Mouse (Mus musculus) thymus, adult 2 months (tissue): ENCODE measurements around the gene Ppp1r15b. TPM values are rescaled to one million over a fixed set of nuclear protein-coding genes. Genes with fewer than 3 reads are reported as not detected.
A peak's percentile ranks its signal among the peaks of the same experiment; 100 is the strongest.

Source experiments
- DNase-seq: peaks from one replicate; pipeline ENCODE4 v3.0.0; 2021
- H3K27ac ChIP-seq: fragments of 200-500 bp; 2 replicates; pipeline ENCODE4 v1.5.1; 2012; ENCODE audit warnings: low read length, control low read depth; ENCODE audit not compliant: control insufficient read depth, insufficient read depth
- H3K27me3 ChIP-seq: fragments of 200-500 bp; 2 replicates; pipeline ENCODE4 v1.6.1; 2012; ENCODE audit warnings: mild to moderate bottlenecking, low read length, moderate library complexity, mixed read lengths; ENCODE audit not compliant: control insufficient read depth, insufficient read depth
- H3K36me3 ChIP-seq: fragments of 200-500 bp; 2 replicates; pipeline ENCODE4 v1.6.1; 2012; ENCODE audit warnings: mild to moderate bottlenecking, low read length, moderate library complexity; ENCODE audit not compliant: control insufficient read depth, insufficient read depth
- H3K4me1 ChIP-seq: fragments of 200-500 bp; replicated peaks from 2 replicates; pipeline ENCODE4 v1.6.1; 2012; ENCODE audit warnings: low read length; ENCODE audit not compliant: control insufficient read depth, insufficient read depth
- H3K4me3 ChIP-seq: fragments of 200-500 bp; 2 replicates; pipeline ENCODE4 v1.5.1; 2012; ENCODE audit warnings: mild to moderate bottlenecking, low read length, control low read depth, moderate library complexity; ENCODE audit not compliant: control insufficient read depth, insufficient read depth
- CTCF ChIP-seq: fragments of 200-500 bp; IDR thresholded peaks from 2 replicates; pipeline ENCODE4 v1.5.1; 2012; ENCODE audit warnings: mild to moderate bottlenecking, control low read depth, low read length, moderate library complexity, borderline replicate concordance; ENCODE audit not compliant: control insufficient read depth, poor library complexity, insufficient read depth; ENCODE audit errors: extremely low read depth
- POLR2A ChIP-seq: fragments of 200-500 bp; IDR thresholded peaks from 2 replicates; pipeline ENCODE4 v1.6.1; 2012; ENCODE audit warnings: mild to moderate bottlenecking, low read length, control low read depth, moderate library complexity; ENCODE audit not compliant: control insufficient read depth, poor library complexity, insufficient read depth; ENCODE audit errors: extremely low read depth
- WGBS: fragments of 180-500 bp; shearing (Covaris S2); methylation state at CpG from one replicate; pipeline ENCODE4 v1.1.7; 2018; 5-methylcytosine and 5-hydroxymethylcytosine counted together
- polyA plus RNA-seq: library from polyadenylated mRNA; depleted of rRNA; stranded (reverse); fragments of >200 nt; gene quantifications from 2 replicates; pipeline ENCODE4 v1.2.3, GENCODE M21; 2012

Ppp1r15b gene
- polyA plus RNA-seq, 1 experiment: 45.8 TPM

DNA sequence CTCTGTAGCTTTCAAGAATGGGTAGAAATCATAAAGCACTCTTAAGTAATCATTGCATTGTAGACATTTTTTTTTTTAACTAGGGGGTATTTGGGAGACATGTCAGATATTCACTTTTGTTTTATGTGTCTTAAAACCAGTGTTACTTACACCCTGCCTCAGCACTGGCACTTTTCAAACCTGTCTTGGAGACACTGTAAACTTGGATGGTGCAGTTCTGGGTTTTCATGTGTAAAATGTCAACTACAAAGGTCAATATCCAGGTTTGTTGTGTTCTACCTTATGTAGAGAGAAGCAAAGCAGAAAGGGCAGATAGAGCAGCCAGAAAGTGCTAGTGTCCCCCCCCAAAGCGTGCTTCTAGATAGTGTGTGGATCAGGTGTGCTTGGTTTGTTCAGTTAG is 7.5 kb downstream of the Ppp1r15b start:
- peaks cover 3% of the 10 kb centered on the region; the same call in 1 of the 2 replicates for H3K4me1 ChIP-seq
- peaks cover 52% of the 10 kb centered on the region for H3K36me3 ChIP-seq
- no peak for DNase-seq
- H3K27me3 ChIP-seq: no peaks in the 10 kb centered on the region
- TF ChIP-seq POLR2A (no peak), CTCF (no peak)
- WGBS: 64% methylated on average over 1 of the region's 1 CpGs
- H3K27ac ChIP-seq: no peak overlapping the region
- no peak overlapping the region for H3K4me3 ChIP-seq

DNA sequence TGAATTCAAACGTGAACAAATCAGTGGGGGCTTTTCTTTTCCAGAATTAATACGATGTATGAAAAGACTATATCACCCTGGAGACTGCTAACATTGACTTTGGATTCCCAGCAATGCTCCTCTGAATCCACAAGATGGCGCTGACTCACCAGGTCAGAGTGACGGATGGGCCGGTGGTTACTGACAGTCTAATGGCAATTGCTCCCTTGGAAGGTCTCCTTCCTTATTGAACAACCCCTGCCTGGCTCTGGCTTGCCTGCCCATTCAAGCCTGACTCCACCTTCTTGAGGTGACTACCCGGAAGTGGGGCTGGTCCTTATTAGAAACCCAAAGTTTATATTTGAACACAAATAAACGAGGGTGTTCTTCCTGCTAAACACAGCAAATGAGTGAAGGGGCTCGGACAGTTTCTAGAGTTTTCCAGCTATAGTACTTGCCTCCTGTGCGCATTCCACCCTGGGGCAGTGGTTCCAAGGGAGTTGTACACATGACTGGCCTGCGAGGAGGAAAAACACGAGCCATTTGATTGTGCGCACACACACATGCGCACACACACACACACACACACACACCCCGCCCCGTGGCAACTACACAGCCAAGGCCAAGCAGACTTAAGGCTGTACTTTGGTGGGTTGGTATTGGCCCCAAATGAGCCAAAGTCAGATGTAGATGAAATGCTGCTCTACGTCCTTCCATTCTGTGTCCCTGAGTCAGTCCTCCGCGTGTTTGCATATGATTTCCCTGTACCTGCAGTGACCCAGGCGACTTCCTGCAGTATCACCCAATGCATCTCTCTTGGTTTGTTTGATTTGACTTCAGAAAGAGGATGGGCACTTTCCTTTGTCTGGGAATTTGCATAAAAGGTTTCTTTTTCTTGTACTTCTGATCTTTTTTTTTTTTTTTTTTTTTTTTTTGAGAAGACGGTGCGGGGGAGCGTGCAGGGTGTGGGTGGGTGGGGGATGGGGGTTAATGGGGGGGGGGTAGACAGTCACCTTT is 15.4 kb downstream of the Ppp1r15b start:
- peak; percentile 49 for DNase-seq
- H3K27ac ChIP-seq: no peak overlapping the region

GRCm38 (mm10) chr1:133147324-133147723 is 16.4 kb downstream of the Ppp1r15b start:
- H3K36me3 ChIP-seq: no peaks in the 10 kb centered on the region
- TF ChIP-seq CTCF (no peak), POLR2A (no peak)
- 89% methylated on average over 5 of the region's 5 CpGs for WGBS

More for the DNA sequence above, 15.4 kb downstream of the Ppp1r15b start:
- WGBS: 63% methylated on average over 22 of the region's 22 CpGs
- Histone ChIP-seq H3K4me1 (no peaks in the 10 kb centered on the region), H3K27me3 (no peaks in the 10 kb centered on the region), H3K4me3 (no peak overlapping the region), H3K36me3 (no peaks in the 10 kb centered on the region)
- TF ChIP-seq POLR2A: no peak
- TF ChIP-seq CTCF: peak; percentile 18; the same call in 1 of the 2 replicates

GRCm38 (mm10) chr1:133148122-133148521 is 17.2 kb downstream of the Ppp1r15b start:
- Histone ChIP-seq H3K27me3 (no peaks in the 10 kb centered on the region), H3K4me1 (no peaks in the 10 kb centered on the region), H3K27ac (no peak overlapping the region), H3K4me3 (no peak overlapping the region), H3K36me3 (no peaks in the 10 kb centered on the region)
- TF ChIP-seq POLR2A: no peak
- TF ChIP-seq CTCF: no peak
- WGBS: 96% methylated on average over 8 of the region's 8 CpGs
- no peak for DNase-seq

More at GRCm38 (mm10) chr1:133147324-133147723, 16.4 kb downstream of the Ppp1r15b start:
- H3K27ac ChIP-seq: no peak overlapping the region
- H3K4me3 ChIP-seq: no peak overlapping the region
- H3K27me3 ChIP-seq: no peaks in the 10 kb centered on the region
- DNase-seq: no peak
- no peaks in the 10 kb centered on the region for H3K4me1 ChIP-seq

DNA sequence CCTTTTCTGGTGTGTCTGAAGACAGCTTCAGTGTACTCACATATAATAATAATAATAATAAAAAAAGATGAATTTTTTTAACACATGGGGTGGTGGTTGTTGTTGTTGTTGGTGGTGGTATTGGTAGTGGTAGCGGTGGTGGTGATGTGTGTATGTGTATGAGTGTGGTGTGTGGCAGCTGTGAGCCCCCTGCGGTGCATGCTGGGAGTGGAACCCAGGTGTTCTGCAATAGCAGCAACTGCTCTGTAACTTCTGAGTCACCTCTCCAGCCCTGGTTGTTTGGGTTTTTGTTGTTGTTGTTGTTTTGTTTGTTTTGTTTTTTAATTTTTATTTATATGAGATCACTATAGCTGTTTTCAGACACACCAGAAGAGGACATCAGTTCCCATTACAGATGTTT is 19.6 kb downstream of the Ppp1r15b start:
- H3K27me3 ChIP-seq: no peaks in the 10 kb centered on the region
- TF ChIP-seq POLR2A (no peak), CTCF (no peak)
- no peak overlapping the region for H3K4me3 ChIP-seq
- peak; percentile 37 for DNase-seq
- H3K4me1 ChIP-seq: no peaks in the 10 kb centered on the region
- no peak overlapping the region for H3K27ac ChIP-seq
- no peaks in the 10 kb centered on the region for H3K36me3 ChIP-seq
- 84% methylated on average over 2 of the region's 2 CpGs for WGBS

DNA sequence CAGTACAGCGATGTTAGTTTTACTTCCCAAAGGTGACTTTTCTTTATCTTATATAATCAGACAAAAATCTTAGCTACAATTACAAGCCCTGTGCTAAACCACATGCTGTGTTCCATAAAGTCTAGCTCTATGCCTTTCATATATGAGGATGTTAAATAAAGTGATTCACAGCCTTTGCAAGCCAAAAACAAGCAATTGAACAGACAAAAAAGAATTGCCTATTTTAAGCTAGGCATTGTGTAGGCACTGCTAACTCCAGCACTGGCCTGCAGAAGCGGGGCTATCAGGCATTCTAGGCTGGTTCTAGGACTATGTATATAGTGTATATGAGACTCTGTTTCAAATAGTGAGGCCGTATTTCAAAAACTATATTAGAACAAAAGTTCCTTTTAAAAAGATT is 21.3 kb downstream of the Ppp1r15b start:
- no peak for DNase-seq
- Histone ChIP-seq H3K4me1 (no peaks in the 10 kb centered on the region), H3K27ac (no peak overlapping the region), H3K27me3 (no peaks in the 10 kb centered on the region), H3K4me3 (no peak overlapping the region), H3K36me3 (no peaks in the 10 kb centered on the region)
- over 99% methylated on average over 3 of the region's 3 CpGs for WGBS
- TF ChIP-seq CTCF: no peak
- TF ChIP-seq POLR2A: no peak

DNA sequence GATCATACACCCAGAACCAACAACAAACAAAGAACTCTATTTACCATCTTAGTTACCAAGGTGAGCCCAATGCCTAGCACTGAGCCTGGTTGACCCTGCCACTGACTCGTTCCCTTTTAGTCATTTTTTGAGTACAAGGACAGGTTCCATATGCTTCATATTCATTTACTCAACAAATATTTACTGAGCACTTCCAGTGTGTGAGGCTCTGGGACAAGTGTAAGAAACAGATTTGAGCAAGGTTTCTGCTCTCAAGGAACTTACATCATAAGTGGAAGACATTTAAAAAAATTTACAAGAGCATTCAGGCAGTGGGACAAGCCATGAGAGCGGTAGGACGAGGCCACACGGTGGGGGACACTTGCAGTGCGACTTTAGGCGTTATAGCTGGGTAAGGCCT is 24.3 kb downstream of the Ppp1r15b start:
- TF ChIP-seq POLR2A (no peak), CTCF (no peak)
- WGBS: 96% methylated on average over 6 of the region's 6 CpGs
- Histone ChIP-seq H3K36me3 (no peaks in the 10 kb centered on the region), H3K4me3 (no peak overlapping the region), H3K27ac (no peak overlapping the region), H3K4me1 (peaks cover 11% of the 10 kb centered on the region), H3K27me3 (no peaks in the 10 kb centered on the region)
- no peak for DNase-seq
